Mouse (Mus musculus): ENCODE measurements around the gene 0610037L13Rik. TPM values are rescaled to one million over a fixed set of nuclear protein-coding genes. Genes with fewer than 3 reads are reported as not detected.

The 0610037L13Rik gene
- polyA plus RNA-seq, 1 experiment from 2014 or later, result 97.0 TPM

GRCm38 (mm10) chr4:107864866-107865265, 24.7 kb upstream of the 0610037L13Rik start:
- no peak overlapping the region for H3K4me3 ChIP-seq
- H3K27ac ChIP-seq, result no peak overlapping the region
- H3K36me3 ChIP-seq, result no peaks in the 10 kb centered on the region
- 65% methylated on average over 4 of the region's 4 CpGs for WGBS
- no peaks in the 10 kb centered on the region for H3K27me3 ChIP-seq
- no peaks in the 10 kb centered on the region for H3K4me1 ChIP-seq (replicated peaks)
- H3K4me2 ChIP-seq, result no peak overlapping the region
- H3K9me3 ChIP-seq (replicated peaks), result no peaks in the 10 kb centered on the region
- no peak for ATAC-seq (replicated peaks; ENCODE audit: insufficient number of reproducible peaks, insufficient read depth, low FRiP score, low read depth)
- no peak overlapping the region for H3K9ac ChIP-seq

- Histone ChIP-seq H3K36me3 (peaks cover 30% of the 10 kb centered on the region), H3K9ac (peak within 1 kb of the TSS; percentile 92), H3K4me1 (replicated peaks) (peaks cover 12% of the 10 kb centered on the region), H3K4me2 (peak within 1 kb of the TSS; percentile 68), H3K9me3 (replicated peaks) (no peaks in the 10 kb centered on the region), H3K4me3 (peak within 1 kb of the TSS; percentile 90), H3K27ac (peak within 1 kb of the TSS; percentile 70), H3K27me3 (no peaks in the 10 kb centered on the region)
- WGBS, result 3% methylated on average over 48 of the region's 48 CpGs
- peak; percentile 92 for ATAC-seq (replicated peaks; ENCODE audit: insufficient number of reproducible peaks, insufficient read depth, low FRiP score, low read depth)
These were observed 10.2 kb upstream of the 0610037L13Rik start, which contains the start of gene Magoh for GRCm38 (mm10) chr4:107879254-107880050. Magoh (plus strand) TSS chr4:107879755.

- no peaks in the 10 kb centered on the region for H3K27me3 ChIP-seq
- no peak overlapping the region for H3K9ac ChIP-seq
- peaks cover 12% of the 10 kb centered on the region for H3K4me1 ChIP-seq (replicated peaks)
- no peak overlapping the region for H3K4me3 ChIP-seq
- ATAC-seq (replicated peaks; ENCODE audit: insufficient number of reproducible peaks, insufficient read depth, low FRiP score, low read depth), result no peak
- no peak overlapping the region for H3K27ac ChIP-seq
- no peaks in the 10 kb centered on the region for H3K9me3 ChIP-seq (replicated peaks)
- H3K4me2 ChIP-seq, result no peak overlapping the region
- peaks cover 52% of the 10 kb centered on the region for H3K36me3 ChIP-seq
- 91% methylated on average over 1 of the region's 1 CpGs for WGBS
These were observed 8.0 kb upstream of the 0610037L13Rik start for GRCm38 (mm10) chr4:107881631-107882030.

GRCm38 (mm10) chr4:107886371-107886770, 3.2 kb upstream of the 0610037L13Rik start:
- no peak overlapping the region for H3K27ac ChIP-seq
- no peak overlapping the region for H3K4me3 ChIP-seq
- H3K9ac ChIP-seq, result no peak overlapping the region
- 76% methylated on average over 7 of the region's 7 CpGs for WGBS
- H3K9me3 ChIP-seq (replicated peaks), result no peaks in the 10 kb centered on the region
- H3K36me3 ChIP-seq, result peaks cover 53% of the 10 kb centered on the region
- H3K4me1 ChIP-seq (replicated peaks), result peaks cover 14% of the 10 kb centered on the region
- no peak overlapping the region for H3K4me2 ChIP-seq
- H3K27me3 ChIP-seq, result no peaks in the 10 kb centered on the region
- ATAC-seq (replicated peaks; ENCODE audit: insufficient number of reproducible peaks, insufficient read depth, low FRiP score, low read depth), result no peak

GRCm38 (mm10) chr4:107889385-107889730, 255 bp upstream of the 0610037L13Rik start:
- peak; percentile 19 for ATAC-seq (replicated peaks; ENCODE audit: insufficient number of reproducible peaks, insufficient read depth, low FRiP score, low read depth)
- H3K27me3 ChIP-seq, result no peaks in the 10 kb centered on the region
- peaks cover 14% of the 10 kb centered on the region for H3K4me1 ChIP-seq (replicated peaks)
- H3K9me3 ChIP-seq (replicated peaks), result no peaks in the 10 kb centered on the region
- under 1% methylated on average over 12 of the region's 12 CpGs for WGBS
- peaks cover 52% of the 10 kb centered on the region for H3K36me3 ChIP-seq
- H3K9ac ChIP-seq, result peak overlapping the region; percentile 71
- peak overlapping the region; percentile 76 for H3K4me3 ChIP-seq
- H3K4me2 ChIP-seq, result peak overlapping the region; percentile 84
- H3K27ac ChIP-seq, result peak overlapping the region; percentile 93

GRCm38 (mm10) chr4:107892663-107893062, 3.0 kb downstream of the 0610037L13Rik start:
- WGBS, result 76% methylated on average over 2 of the region's 2 CpGs
- H3K36me3 ChIP-seq, result peaks cover 56% of the 10 kb centered on the region
- H3K9me3 ChIP-seq (replicated peaks), result no peaks in the 10 kb centered on the region
- no peak overlapping the region for H3K27ac ChIP-seq
- peaks cover 14% of the 10 kb centered on the region for H3K4me1 ChIP-seq (replicated peaks)
- no peaks in the 10 kb centered on the region for H3K27me3 ChIP-seq
- H3K4me3 ChIP-seq, result no peak overlapping the region
- no peak for ATAC-seq (replicated peaks; ENCODE audit: insufficient number of reproducible peaks, insufficient read depth, low FRiP score, low read depth)
- H3K4me2 ChIP-seq, result no peak overlapping the region
- H3K9ac ChIP-seq, result no peak overlapping the region

- Histone ChIP-seq H3K4me1 (replicated peaks) (no peaks in the 10 kb centered on the region), H3K9ac (no peak overlapping the region), H3K4me2 (no peak overlapping the region), H3K27ac (no peak overlapping the region), H3K9me3 (replicated peaks) (no peaks in the 10 kb centered on the region), H3K27me3 (no peaks in the 10 kb centered on the region), H3K4me3 (no peak overlapping the region), H3K36me3 (peaks cover 50% of the 10 kb centered on the region)
- WGBS, result 86% methylated on average over 5 of the region's 5 CpGs
- ATAC-seq (replicated peaks; ENCODE audit: insufficient number of reproducible peaks, insufficient read depth, low FRiP score, low read depth), result no peak
These were observed 9.8 kb downstream of the 0610037L13Rik start for GRCm38 (mm10) chr4:107899211-107899927.

GRCm38 (mm10) chr4:107900206-107900605, 10.6 kb downstream of the 0610037L13Rik start:
- Histone ChIP-seq H3K4me1 (replicated peaks) (no peaks in the 10 kb centered on the region), H3K9ac (no peak overlapping the region), H3K36me3 (peaks cover 45% of the 10 kb centered on the region), H3K27ac (no peak overlapping the region), H3K27me3 (no peaks in the 10 kb centered on the region), H3K9me3 (replicated peaks) (no peaks in the 10 kb centered on the region), H3K4me3 (no peak overlapping the region), H3K4me2 (no peak overlapping the region)
- ATAC-seq (replicated peaks; ENCODE audit: insufficient number of reproducible peaks, insufficient read depth, low FRiP score, low read depth), result no peak
- WGBS, result 87% methylated on average over 3 of the region's 3 CpGs

- Histone ChIP-seq H3K4me2 (no peak overlapping the region), H3K27me3 (no peaks in the 10 kb centered on the region), H3K4me3 (no peak overlapping the region), H3K4me1 (replicated peaks) (no peaks in the 10 kb centered on the region), H3K27ac (no peak overlapping the region), H3K9ac (no peak overlapping the region), H3K36me3 (peaks cover 11% of the 10 kb centered on the region; the same call in 1 of the 2 replicates), H3K9me3 (replicated peaks) (no peaks in the 10 kb centered on the region)
- ATAC-seq (replicated peaks; ENCODE audit: insufficient number of reproducible peaks, insufficient read depth, low FRiP score, low read depth), result no peak
- 78% methylated on average over 10 of the region's 10 CpGs for WGBS
These were observed 14.6 kb downstream of the 0610037L13Rik start for GRCm38 (mm10) chr4:107904252-107904651.

- H3K4me1 ChIP-seq (replicated peaks), result no peaks in the 10 kb centered on the region
- peaks cover 17% of the 10 kb centered on the region for H3K36me3 ChIP-seq
- no peak overlapping the region for H3K4me2 ChIP-seq
- no peak overlapping the region for H3K4me3 ChIP-seq
- H3K9me3 ChIP-seq (replicated peaks), result no peaks in the 10 kb centered on the region
- H3K27ac ChIP-seq, result no peak overlapping the region
- H3K9ac ChIP-seq, result no peak overlapping the region
- H3K27me3 ChIP-seq, result no peaks in the 10 kb centered on the region
- ATAC-seq (replicated peaks; ENCODE audit: insufficient number of reproducible peaks, insufficient read depth, low FRiP score, low read depth), result no peak
- 85% methylated on average over 9 of the region's 9 CpGs for WGBS
These were observed 16.9 kb downstream of the 0610037L13Rik start for GRCm38 (mm10) chr4:107906561-107906960.

GRCm38 (mm10) chr4:107910020-107910419, 20.4 kb downstream of the 0610037L13Rik start:
- WGBS, result 85% methylated on average over 4 of the region's 4 CpGs
- ATAC-seq (replicated peaks; ENCODE audit: insufficient number of reproducible peaks, insufficient read depth, low FRiP score, low read depth), result no peak
- Histone ChIP-seq H3K27me3 (no peaks in the 10 kb centered on the region), H3K9ac (no peak overlapping the region), H3K4me3 (no peak overlapping the region), H3K4me1 (replicated peaks) (no peaks in the 10 kb centered on the region), H3K36me3 (peaks cover 29% of the 10 kb centered on the region), H3K4me2 (no peak overlapping the region), H3K9me3 (replicated peaks) (no peaks in the 10 kb centered on the region), H3K27ac (no peak overlapping the region)

Data from heart, embryonic 15.5 days (tissue).